ENCODE assay signal across 9 mouse cellular contexts in the genomic region with DNA sequence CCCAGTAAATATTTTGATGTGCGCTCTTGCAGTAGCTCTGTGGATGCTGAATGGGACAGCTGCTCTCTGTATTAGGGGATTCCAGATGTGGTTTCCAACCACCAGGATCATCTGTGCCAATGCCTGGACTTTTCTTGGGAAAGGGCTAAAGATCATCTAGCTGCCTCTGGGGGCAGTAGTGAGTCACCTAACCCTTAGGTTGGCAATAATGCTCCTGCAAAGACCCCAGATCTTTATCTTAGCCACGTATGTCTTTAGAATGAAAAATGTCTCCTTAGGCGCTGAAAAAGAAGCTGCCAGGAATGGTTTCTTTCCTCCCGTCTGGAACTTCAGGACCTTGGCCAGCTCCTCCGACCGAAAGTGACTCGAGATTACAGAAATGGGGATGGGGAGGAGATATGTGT. TPM values are rescaled to one million over a fixed set of nuclear protein-coding genes. Genes with fewer than 3 reads are reported as not detected.
A peak's percentile ranks its signal among the peaks of the same experiment; 100 is the strongest.
DNase-seq lines count a peak whose midpoint lies in the region.
"Had no signal": no experiment of that assay in that cellular context is flagged by ENCODE, and none has a peak within 500 bp of the region (broad histone marks: within the 10 kb centered on the region; RNA-seq: fewer than 3 reads in every experiment).

No protein-coding gene starts in this region.

- intact Hi-C loops in left cerebral cortex, postnatal 14 days (cut with DNase I), result no loop called here

- no peaks in the 10 kb centered on the region for H3K9me3 ChIP-seq in heart, embryonic 10.5 days
- H3K9me3 ChIP-seq: limb, embryonic 15.5 days had no signal

- no peak overlapping the region for H3K27ac ChIP-seq in heart, embryonic 10.5 days
- H3K27ac ChIP-seq: limb, embryonic 15.5 days had no signal

- peak; percentile 56 for DNase-seq in heart, postnatal 4 days
- DNase-seq in heart, embryonic 10.5 days (ENCODE audit: low spot score), result no peak
- peak; percentile 3 for DNase-seq in ovary, postnatal 10 days (ENCODE audit: low spot score)
- DNase-seq in ovary, adult 18-20 months (ENCODE audit: low spot score), result no peak
- peak; percentile 78 for DNase-seq in embryo, embryonic 11 days
- DNase-seq in retina, postnatal 1 day, result peak; percentile 65
- DNase-seq in left cerebral cortex, postnatal 14 days (ENCODE audit: low spot score in 2 of 2), result no peak
- no peak for DNase-seq in spleen, adult 18-20 months

- no peaks in the 10 kb centered on the region for H3K36me3 ChIP-seq in heart, embryonic 10.5 days
- H3K36me3 ChIP-seq: limb, embryonic 15.5 days had no signal

- 4% methylated on average over 7 of the region's 7 CpGs for whole genome bisulfite sequencing in heart, embryonic 10.5 days

- peaks cover 4% of the 10 kb centered on the region; the same call in 1 of the 2 replicates for H3K4me1 ChIP-seq in heart, embryonic 10.5 days
- H3K4me1 ChIP-seq: limb, embryonic 15.5 days had no signal

- H3K27me3 ChIP-seq in heart, embryonic 10.5 days (ENCODE audit: insufficient read depth, poor library complexity, severe bottlenecking), result peaks cover 66% of the 10 kb centered on the region

- H3K4me3 ChIP-seq in heart, embryonic 10.5 days, result no peak overlapping the region
- H3K4me3 ChIP-seq: limb, embryonic 15.5 days had no signal

RNA-seq across cellular contexts. Expression of gene CK137956, which starts 0.7 kb away (rescaled TPM):
- total RNA-seq in heart, postnatal 4 days (2021), result not detected
- polyA plus RNA-seq in heart, embryonic 10.5 days (2016; fragmentation: Nextera tagmentation; extraction: Ambion mirVana), result not detected in 2 replicates
- total RNA-seq in left cerebral cortex, postnatal 14 days (2021), result 1 to 10 TPM; 1.9 to 3.7 TPM
- polyA plus RNA-seq: limb, embryonic 15.5 days had no signal

RNA-seq across cellular contexts. Expression of gene Csmd2, which starts 17.6 kb away (rescaled TPM):
- total RNA-seq in heart, postnatal 4 days (2021), result under 1 TPM; 0.14 to 0.16 TPM
- 0.04 and 0.26 TPM in 2 replicates for polyA plus RNA-seq in heart, embryonic 10.5 days (2016; fragmentation: Nextera tagmentation; extraction: Ambion mirVana)
- total RNA-seq in left cerebral cortex, postnatal 14 days (2021), result 10 to 100 TPM; 56.9 to 61.3 TPM

Comparison
In these comparisons a context has a peak if more than half of its experiments do, and no peak if none do; other contexts are left out.
1. DNase-seq: peak in heart, postnatal 4 days (single experiment), ovary, postnatal 10 days (single experiment), embryo, embryonic 11 days (single experiment) and retina, postnatal 1 day (single experiment); none in heart, embryonic 10.5 days (single experiment), ovary, adult 18-20 months (single experiment), left cerebral cortex, postnatal 14 days (0 of 2) and spleen, adult 18-20 months (0 of 2).
2. RNA of gene Csmd2, which starts 17.6 kb away (total RNA-seq): 56.9 to 61.3 TPM in left cerebral cortex, postnatal 14 days; 0.14 to 0.16 TPM in heart, postnatal 4 days; every median in the first group is over 10 times any median in the second.